Mouse (Mus musculus) frontal cortex, postnatal 10 days (tissue): Measurements from ENCODE around the gene Asf1a.
"Not testable (repeated sequence)": the region's sequence is repeated elsewhere in the genome, so short reads cannot be mapped to it uniquely, and the experiment has no call there.

Experiments
- DNase-seq, 2 experiments: peaks; one replicate each; pipeline ENCODE4 v3.0.0; 2022; ENCODE audit warnings: low spot score in 2 of 2, mixed read lengths in 1 of 2

Asf1a gene

DNA sequence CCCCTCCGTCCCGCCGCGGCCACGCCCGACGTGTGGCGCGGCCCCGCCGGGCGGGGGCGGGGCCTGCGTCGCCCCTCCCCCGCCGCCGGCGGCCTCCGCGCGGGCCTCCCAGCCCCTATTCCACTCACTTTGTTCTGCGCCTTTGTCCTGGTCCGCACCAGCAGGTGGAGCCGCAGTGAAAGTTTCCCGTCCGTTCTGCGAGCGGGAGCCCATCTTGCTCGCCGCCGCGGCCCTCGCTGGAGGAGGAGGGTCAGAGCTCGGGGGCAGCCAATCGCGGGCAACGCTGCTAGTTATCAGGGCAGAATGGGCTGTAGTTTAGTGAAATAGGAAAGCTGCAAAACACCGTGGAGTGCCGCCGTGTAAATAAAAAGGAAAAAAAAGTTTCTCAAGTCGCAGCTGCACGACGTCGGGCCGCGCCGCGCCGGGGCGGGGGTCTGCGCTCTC lies at the start of gene Asf1a:
Gene Asf1a, plus strand, starts transcription at position 81 of the 444 bp plus-strand sequence.
- DNase-seq: peak; percentile 93 to 97

DNA sequence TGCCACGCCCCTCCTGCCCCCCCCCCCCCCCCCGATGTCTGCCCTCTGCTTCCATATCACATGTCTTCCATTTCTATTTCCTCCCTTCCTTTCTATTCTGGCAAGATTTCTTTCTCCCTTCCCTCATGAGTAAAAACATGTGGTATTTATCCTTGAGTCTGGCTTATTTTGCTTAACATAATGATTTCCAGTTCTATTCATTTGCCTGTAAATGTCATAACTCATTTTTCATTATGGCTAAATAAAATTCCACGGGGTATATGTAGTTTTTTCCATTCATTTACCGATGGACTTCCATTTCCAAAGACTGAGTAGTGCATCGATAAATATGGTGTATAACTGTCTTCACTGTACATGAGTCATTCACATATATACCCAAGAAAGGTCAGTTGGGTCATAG lies 34.6 kb upstream of the Asf1a start:
- DNase-seq: no peak

- DNase-seq: no peak
Measured at GRCm38 (mm10) chr10:53565538-53565937, 31.0 kb upstream of the Asf1a start.

DNA sequence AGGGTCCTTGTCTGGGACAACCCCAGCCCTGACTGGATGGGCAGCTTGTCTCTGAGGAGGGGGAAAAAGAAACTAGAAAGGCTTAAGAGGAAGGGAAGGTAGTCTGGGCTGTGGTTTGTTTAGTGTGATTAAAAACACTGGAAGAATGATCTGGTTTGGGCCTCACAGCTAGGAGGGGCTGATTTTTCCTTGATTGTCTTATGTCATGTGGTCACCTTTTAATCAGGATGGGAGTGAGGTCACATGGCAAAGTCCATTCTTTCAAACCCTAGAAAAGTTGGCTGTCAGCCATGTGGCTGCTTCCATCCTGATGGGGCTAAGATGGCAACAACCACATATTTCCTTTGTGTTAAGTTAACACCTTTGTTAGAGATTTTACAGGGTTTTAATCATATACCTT lies 28.0 kb upstream of the Asf1a start:
- no peak for DNase-seq

DNA sequence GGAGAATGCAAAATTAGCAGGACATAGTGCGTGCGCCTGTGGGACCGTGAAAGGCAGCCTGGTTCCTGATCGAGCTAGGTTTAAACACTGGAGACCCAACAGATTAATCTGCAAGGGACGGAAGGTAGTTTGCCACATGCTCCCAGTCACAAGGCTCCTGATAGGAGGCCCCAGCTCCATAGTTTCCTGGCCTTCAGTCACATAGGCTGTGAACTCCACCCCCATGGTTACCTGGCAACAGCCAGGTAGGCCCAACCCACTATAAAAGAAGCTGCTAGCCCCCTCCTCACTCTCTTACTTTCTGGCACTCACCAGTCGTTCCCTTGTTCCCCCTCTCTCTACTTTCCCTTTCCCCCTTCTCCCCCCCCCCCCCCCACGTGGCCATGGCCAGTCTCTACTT lies 16.4 kb upstream of the Asf1a start:
- DNase-seq: peak in 1 of 2 experiments; percentile 20

GRCm38 (mm10) chr10:53580621-53581081 lies 15.9 kb upstream of the Asf1a start:
- peak; percentile 31 to 52 for DNase-seq

- peak in 1 of 2 experiments; percentile 14 for DNase-seq
Measured at GRCm38 (mm10) chr10:53581087-53581486, 15.5 kb upstream of the Asf1a start.

DNA sequence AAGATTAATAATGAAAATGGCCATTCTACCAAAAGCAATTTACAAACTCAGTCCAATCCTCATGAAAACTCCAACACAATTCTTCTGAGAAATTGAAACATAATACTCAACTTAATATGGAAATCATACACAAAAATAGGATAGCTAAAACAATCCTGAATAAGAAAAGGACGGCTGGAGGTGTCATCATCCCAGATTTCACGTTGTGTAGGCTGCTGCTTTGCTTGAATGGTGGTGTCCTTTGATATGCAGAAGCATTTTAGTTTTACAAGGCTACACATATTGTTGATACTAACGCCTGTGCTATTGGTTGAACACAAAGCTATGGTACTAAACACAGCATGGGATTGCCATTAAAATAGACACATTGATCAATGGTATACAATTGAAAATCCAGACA lies 10.8 kb upstream of the Asf1a start:
- DNase-seq: no peak

GRCm38 (mm10) chr10:53595744-53596676 lies 547 bp upstream of the Asf1a start:
- no peak for DNase-seq

DNA sequence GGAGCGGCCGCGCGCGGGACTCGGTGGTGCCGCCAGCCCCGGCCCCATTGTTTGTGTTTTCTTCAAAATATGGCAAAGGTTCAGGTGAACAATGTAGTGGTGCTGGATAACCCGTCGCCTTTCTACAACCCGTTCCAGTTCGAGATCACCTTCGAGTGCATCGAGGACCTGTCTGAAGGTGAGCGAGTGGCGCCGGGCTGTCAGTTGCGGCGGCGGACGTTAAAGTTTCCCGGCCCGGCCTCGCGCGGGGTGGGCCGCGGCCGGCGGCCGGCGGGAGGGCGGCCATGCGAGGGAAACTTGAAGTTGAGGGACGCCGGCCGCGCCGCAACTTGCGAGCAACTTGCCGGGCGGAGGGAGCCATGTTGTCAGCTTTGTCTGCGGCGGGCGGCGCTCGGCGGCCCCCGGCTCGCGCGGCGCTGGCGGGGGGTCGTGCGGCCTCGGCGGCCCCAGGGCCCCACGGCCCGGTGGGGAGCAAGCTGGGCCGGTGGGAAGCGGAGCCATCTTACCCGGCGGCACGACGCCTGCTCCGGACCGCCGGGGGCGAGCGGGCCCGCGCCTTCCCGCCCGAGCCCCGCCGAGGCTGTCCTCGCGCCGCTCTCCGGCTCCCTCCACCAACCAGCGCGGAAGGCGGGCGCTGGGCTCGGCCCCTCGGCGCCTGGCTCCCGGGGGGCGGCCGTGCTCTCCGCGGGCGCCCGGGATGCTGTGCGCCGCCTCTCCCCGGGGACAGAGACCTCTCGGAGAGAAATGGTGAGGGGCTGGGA lies 744 bp downstream of the Asf1a start:
- peak; percentile 18 to 52 for DNase-seq

- DNase-seq: no peak
Measured at GRCm38 (mm10) chr10:53598821-53599220, 2.3 kb downstream of the Asf1a start.

GRCm38 (mm10) chr10:53605328-53605727 lies 8.8 kb downstream of the Asf1a start:
- no peak for DNase-seq

- no peak for DNase-seq
Measured at GRCm38 (mm10) chr10:53608274-53608673, 11.7 kb downstream of the Asf1a start.

- no peak for DNase-seq
Measured at GRCm38 (mm10) chr10:53612172-53612571, 15.6 kb downstream of the Asf1a start.

DNA sequence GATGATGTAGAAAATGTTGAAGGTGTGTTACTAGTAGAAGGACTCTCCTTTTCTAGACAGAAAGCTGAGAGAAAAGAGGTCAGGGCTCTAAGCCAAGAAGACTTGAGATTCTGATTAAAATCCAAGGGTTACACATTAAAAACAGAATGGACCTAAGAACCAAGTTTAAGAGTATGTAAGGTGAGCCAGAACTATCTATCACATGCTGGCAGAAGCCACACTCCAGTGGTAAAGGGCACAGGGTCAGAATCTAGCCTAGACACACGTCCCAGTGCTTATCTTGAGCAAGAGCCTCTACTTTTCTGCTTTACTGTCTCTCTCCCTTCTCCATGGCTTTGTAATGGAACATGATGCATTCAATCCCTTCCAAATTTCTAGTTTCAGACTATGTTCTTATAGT lies 17.4 kb downstream of the Asf1a start:
- DNase-seq: no peak

DNA sequence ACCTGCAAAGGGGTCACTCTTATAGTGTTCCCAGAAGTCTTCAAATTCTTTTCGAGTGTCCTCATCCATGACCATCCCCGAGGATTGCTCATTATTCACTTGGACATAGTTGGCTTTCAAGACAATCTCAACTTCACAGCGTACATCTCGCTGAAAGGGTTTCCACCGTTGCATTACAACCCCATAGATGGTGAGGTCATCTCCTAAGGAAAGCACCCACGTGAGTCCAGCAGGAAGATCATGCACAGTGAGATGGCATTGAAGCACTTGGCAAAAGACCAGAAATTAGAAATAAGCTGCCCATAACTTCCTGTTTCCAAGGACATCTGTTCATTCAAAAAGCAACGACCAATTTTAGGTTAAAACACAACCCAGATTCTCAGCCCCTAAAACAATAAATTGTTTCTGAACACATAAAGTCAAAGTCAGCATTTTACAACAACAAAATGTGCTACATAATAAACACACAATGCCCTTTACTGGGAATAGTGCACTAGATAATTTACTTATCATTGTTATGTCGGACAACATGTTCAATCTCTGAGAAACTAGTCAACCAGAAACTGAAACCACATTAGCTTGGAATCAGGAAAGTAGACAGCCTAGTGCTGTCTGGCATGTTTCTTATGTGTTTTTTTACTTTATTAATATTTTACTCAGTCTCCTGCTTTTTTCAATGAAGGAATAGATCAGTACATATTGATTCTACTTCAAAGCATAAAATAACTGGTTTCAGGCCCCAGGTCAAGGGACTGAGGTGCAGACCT lies 19.5 kb downstream of the Asf1a start:
- no peak for DNase-seq

DNA sequence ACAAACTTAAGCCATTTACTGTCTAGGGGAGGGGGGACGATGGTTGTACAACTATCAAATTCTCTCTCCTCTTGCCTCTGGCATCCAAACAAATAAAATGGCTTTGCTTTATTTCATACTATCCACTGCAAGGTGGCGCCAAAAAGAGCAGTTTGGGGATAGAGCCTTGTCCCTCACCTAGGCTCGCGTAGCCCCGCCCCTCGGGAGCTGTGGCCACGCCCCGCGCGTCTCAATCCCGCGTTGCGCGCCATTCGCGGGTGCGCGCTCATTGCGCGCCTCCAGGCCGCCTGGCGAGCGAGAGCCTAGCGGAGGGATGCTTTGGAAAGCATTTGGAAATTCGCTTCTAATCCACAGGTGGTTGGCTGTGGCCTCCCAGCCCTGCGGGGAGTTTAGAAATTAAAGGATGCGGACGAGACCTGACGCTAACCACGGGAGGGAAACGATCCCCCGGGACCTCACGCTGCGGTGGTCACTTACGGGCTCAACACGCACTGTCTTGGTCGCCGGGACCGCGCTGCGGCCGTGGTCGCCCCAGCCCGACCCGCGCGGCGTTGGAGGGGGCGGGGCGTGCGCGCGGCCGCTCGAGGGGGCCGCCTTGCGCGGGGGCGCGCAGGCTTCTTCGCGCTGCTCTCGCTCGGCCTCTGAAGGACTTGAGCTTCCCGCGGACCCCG lies 32.8 kb downstream of the Asf1a start:
- DNase-seq: peak; percentile 80 to 87

DNA sequence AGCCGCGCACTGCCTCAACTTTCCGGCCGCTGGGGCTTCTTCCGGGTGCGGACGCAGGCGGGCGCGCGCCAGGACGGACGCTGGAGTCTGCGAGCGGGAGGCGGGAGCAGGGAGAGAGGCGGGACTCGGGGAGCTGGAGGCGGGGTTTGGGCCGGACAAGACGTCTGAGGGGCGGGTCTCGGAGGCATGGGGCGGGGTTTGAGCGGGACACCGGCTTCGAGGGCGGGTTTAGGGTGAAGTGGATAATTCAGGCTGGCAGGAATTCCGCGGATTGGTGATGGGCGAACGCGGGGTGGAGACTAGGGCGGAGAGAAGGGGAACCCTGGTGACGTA lies 33.3 kb downstream of the Asf1a start:
- peak; percentile 92 to 94 for DNase-seq

DNA sequence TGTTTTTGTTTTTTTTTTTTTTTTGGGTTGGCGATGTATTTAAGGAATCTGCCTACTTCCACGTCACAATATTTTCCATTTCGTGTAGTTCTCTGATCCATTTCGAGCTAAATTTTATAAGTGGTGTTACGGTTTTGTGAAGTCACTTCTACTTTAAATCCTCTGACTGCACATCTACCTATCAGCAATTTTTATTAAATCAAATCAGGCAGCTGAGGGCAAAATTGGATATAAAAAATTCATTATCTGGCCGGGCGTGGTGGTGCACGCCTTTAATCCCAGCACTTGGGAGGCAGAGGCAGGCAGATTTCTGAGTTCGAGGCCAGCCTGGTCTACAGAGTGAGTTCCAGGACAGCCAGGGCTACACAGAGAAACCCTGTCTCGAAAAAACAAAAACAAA lies 33.8 kb downstream of the Asf1a start, which contains the start of gene Mcm9:
Gene Mcm9, minus strand, starts transcription at position 101 of the 400 bp plus-strand sequence.
- not testable (repeated sequence) for DNase-seq

DNA sequence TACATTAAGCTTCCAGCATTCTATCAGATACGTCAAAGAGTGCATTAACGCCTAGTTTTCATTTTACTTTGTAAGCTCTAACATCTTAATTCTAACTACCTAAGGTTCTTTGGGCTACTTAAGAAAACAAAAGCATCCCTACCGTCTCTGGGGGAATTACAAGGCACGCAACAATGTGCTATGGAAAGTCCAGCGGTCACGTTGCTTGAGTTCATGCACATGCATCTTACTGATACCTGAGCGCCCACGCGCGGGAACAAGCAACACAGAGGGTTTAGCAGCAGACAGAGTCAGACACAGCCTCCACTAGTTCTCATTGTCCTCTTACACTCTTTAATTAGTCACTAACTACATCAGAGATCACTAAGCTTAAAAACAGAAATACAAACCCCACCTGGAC lies 37.6 kb downstream of the Asf1a start:
- no peak for DNase-seq
